Mouse (Mus musculus): ENCODE results near the gene Cdx4.

- no peak for TF ChIP-seq CTCF (IDR thresholded peaks at IDR 0.05; ENCODE audit: extremely low read depth, insufficient read depth, low read length)
- no peak for TF ChIP-seq POLR2A (IDR thresholded peaks at IDR 0.05; ENCODE audit: extremely low read depth, insufficient read depth, low read length)
Observed at GRCm38 (mm10) chrX:103308262-103308661, 12.9 kb upstream of the Cdx4 start.

All from cortical plate, adult 2 months (tissue).